Mouse (Mus musculus): Measurements from ENCODE around the gene Gm21725.
"Not testable (repeated sequence)": the region's sequence is repeated elsewhere in the genome, so short reads cannot be mapped to it uniquely, and the experiment has no call there.

The Gm21725 gene

GRCm38 (mm10) chrY:13348963-13349362 is at the start of gene Gm21725:
TSS of gene Gm21725 (minus strand) at chrY:13349063.
- not testable (repeated sequence) for DNase-seq (ENCODE audit: low spot score)
